Mouse (Mus musculus) left cerebral cortex, postnatal 36 days (tissue): ENCODE data around the gene Gm3149. TPM values are rescaled to one million over a fixed set of nuclear protein-coding genes. Genes with fewer than 3 reads are reported as not detected.
"Not testable (repeated sequence)": the region's sequence is repeated elsewhere in the genome, so short reads cannot be mapped to it uniquely, and the experiment has no call there.

Experiments
- DNase-seq, 2 experiments: peaks; one replicate each; pipeline ENCODE4 v3.0.0; 2021 to 2022; ENCODE audit warnings: low spot score in 2 of 2, mixed read lengths in 1 of 2
- intact Hi-C: fragments of 180-260 bp; cut with DNase I; formaldehyde crosslinking; loops from one replicate; pipeline ENCODE4 v1.15.1; 2025
- total RNA-seq, 2 experiments: library from RNA; stranded (reverse); gene quantifications; 2 replicates each; pipeline ENCODE4 v1.2.3; 2021

Gm3149 gene
- not detected for total RNA-seq

GRCm38 (mm10) chr14:4316983-4317382 lies at the start of gene Gm3149:
Gene Gm3149 (plus strand): TSS chr14:4317283.
- DNase-seq, intact Hi-C loops: not testable (repeated sequence)

DNA sequence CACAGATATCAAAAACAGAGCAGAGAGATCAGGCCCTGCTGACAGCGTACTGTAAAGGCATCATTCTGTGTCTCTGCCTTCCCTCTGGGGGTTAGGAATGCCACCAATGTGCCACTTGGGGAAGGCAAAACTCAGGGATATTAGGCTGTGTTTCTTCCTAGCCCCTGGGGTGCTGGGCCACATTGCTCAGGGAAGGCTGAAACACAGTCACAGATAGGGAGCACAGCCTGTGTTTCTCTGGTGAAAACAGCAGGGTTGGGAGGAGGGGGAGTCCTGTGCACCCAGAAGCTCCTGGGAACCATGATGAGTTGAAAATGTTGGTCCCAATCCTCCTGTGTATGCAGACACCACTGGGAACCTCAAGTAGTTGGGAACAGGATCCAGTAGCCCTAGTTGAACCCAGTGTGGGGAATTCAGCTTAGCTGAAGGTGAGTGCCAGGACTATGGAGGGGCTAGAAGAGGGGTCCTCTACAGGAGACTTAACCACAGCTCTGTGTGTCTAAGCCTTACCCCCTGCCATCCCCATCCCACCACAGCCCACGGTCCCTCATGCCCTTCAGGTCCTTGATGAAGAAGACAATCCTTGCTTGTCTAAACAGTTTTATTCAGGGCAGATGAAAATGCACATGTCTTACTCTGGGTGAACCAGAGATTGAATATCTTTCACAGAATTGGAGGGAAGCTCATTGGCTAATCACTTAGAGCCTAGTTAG lies 47.7 kb upstream of the Gm3149 start:
- intact Hi-C loops, DNase-seq: not testable (repeated sequence)

DNA sequence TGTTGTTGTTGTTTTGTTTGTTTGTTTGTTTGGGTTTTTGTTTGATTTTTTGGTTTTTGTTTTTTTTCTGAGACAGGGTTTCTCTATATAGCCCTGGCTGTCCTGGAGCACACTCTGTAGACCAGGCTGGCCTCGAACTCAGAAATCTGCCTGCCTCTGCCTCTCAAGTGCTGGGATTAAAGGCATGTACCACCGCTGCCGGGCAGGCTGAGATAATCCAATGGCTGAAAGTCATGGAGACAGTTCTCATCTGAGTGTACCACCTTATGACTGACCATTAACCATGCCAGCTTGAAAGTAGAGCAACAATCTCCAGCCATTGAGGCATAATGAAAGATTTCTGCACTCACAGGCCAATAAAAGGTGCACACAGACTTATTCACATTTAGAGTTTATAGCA lies 37.3 kb upstream of the Gm3149 start:
- DNase-seq, intact Hi-C loops: not testable (repeated sequence)

DNA sequence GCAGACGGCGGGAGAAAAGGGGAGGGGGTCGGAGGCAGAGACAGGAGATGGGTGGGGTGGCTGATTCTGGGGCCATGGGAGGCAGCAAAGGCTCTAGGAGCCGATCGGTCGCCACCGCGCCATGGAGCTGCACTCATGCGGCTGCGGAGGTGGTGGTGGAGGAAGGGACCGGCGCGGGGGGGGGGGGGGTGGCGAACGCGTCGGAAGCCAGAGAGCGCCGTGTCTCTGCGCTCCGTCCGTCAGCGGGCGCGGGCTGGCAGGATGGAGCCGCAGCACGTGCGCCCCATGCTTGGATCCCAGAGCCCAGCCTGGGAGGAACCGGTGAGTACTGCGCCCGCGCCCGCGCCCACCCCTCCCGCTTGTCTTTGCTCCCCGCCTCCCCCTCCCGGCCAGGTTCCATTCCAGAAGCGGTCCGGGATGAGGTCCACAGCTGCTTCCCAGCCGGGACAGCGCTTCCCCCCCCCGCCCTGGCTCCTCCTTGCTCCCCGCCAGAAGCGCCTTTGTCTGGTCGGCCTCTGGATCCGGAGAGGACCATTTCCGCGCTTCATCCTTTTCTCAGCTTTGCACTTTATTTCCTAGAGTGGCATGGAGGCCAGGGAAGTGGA lies 17.5 kb downstream of the Gm3149 start, which contains the start of gene 2610042L04Rik:
TSS of gene 2610042L04Rik (plus strand) at position 288 of the 605 bp plus-strand sequence.
- peak in 1 of 2 experiments; percentile 3 for DNase-seq
- intact Hi-C loops = not testable (repeated sequence)

- DNase-seq, intact Hi-C loops: not testable (repeated sequence)
Measured at GRCm38 (mm10) chr14:4335506-4335905, 18.4 kb downstream of the Gm3149 start.

GRCm38 (mm10) chr14:4368991-4369390 lies 51.9 kb downstream of the Gm3149 start:
- intact Hi-C loops, DNase-seq: not testable (repeated sequence)

- DNase-seq, intact Hi-C loops: not testable (repeated sequence)
Measured at GRCm38 (mm10) chr14:4369691-4370090, 52.6 kb downstream of the Gm3149 start.

Other genes starting within 250 kb of the Gm3149 start
- under 1 TPM; 0.27 to 0.41 TPM for gene Gm3115, start 233.2 kb upstream of the Gm3149 start, total RNA-seq
- gene Gm8108, start 206.8 kb upstream of the Gm3149 start, total RNA-seq = 1 to 10 TPM; 2.4 to 3.7 TPM
- gene Gm3127, start 152.3 kb upstream of the Gm3149 start, total RNA-seq = not detected
- 1 to 10 TPM in 1 of 2 experiments, under 1 TPM in 1; 0.99 to 1.2 TPM for gene Gm2974, start 134.7 kb upstream of the Gm3149 start, total RNA-seq
- gene Gm3138, start 67.7 kb upstream of the Gm3149 start, total RNA-seq = not detected
- gene 2610042L04Rik, start 17.5 kb downstream of the Gm3149 start, total RNA-seq = under 1 TPM; 0.54 to 0.75 TPM
- not detected for gene Gm3159, start 80.2 kb downstream of the Gm3149 start, total RNA-seq
- not detected for gene Gm3164, start 98.2 kb downstream of the Gm3149 start, total RNA-seq
- gene Gm3173, start 113.7 kb downstream of the Gm3149 start, total RNA-seq = not detected
- gene Gm3182, start 164.5 kb downstream of the Gm3149 start, total RNA-seq = not detected
- not detected for gene Gm3047, start 238.1 kb downstream of the Gm3149 start, total RNA-seq